Mouse (Mus musculus): ENCODE measurements at regions not wholly inside any gene's neighbourhood (a gene's known extent, or its start where the extent isn't known, plus 50 kb on each side); places are given as distances from the start of the nearest gene placed in this dataset.

GRCm38 (mm10) chr1:166811341-166812071 is 129.9 kb upstream of the Fmo9 start:
- DNase-seq = no peak

GRCm38 (mm10) chr1:166812072-166812461 is 130.4 kb upstream of the Fmo9 start:
- no peak for DNase-seq

- DNase-seq = no peak
These were observed 131.3 kb upstream of the Fmo9 start for GRCm38 (mm10) chr1:166812920-166813439.

GRCm38 (mm10) chr1:166817927-166818326 is 136.3 kb upstream of the Fmo9 start:
- DNase-seq = no peak

GRCm38 (mm10) chr1:166818682-166819081 is 137.0 kb upstream of the Fmo9 start:
- no peak for DNase-seq

GRCm38 (mm10) chr1:166819420-166819819 is 137.8 kb upstream of the Fmo9 start:
- DNase-seq = peak; percentile 9

GRCm38 (mm10) chr1:166820050-166820449 is 138.4 kb upstream of the Fmo9 start:
- no peak for DNase-seq

- no peak for DNase-seq
These were observed 139.5 kb upstream of the Fmo9 start for GRCm38 (mm10) chr1:166821146-166821545.

DNA sequence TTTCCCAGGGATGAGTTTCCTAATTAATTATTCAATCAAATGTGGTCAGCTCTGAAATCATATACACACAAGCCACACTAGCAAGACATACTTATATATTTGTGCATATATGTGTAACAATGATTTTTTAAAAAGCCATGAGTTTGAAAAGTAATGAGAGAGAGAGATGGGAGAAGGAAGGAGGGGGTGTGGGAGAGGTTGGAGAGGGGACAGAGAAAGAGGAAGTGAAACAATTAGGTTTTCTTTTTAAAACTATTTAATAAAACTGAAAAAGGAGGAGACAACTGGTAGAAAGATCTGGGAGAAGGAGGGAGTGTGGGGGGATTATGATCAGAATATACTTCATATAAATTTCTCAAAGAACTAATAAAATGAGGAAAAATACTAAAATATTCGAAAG is 155.7 kb upstream of the Fmo9 start:
- DNase-seq = no peak

GRCm38 (mm10) chr1:166839833-166840232 is 158.2 kb upstream of the Fmo9 start:
- DNase-seq = no peak

GRCm38 (mm10) chr1:166843397-166843877 is 157.8 kb upstream of the Fam78b start:
- DNase-seq = peak; percentile 11

GRCm38 (mm10) chr1:166846566-166846965 is 154.7 kb upstream of the Fam78b start:
- DNase-seq = no peak

DNA sequence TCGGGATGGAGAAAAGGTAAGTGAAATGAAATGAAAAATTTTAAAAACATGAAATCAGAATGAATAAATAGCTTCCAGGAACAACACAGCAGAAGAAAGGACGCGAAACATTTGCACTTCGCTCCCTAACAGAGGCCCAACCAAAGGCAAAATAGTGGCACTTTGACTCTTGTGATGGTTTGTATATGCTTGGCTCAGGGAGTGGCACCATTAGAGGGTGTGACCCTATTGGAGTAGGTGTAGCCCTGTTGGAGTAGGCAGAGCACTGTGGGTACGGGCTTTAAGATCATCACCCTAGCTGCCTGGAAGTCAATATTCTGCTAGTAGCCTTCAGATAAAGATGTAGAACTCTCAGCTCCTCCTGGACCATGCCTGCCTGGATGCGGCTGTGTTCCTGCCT is 154.0 kb upstream of the Fam78b start:
- DNase-seq = no peak

DNA sequence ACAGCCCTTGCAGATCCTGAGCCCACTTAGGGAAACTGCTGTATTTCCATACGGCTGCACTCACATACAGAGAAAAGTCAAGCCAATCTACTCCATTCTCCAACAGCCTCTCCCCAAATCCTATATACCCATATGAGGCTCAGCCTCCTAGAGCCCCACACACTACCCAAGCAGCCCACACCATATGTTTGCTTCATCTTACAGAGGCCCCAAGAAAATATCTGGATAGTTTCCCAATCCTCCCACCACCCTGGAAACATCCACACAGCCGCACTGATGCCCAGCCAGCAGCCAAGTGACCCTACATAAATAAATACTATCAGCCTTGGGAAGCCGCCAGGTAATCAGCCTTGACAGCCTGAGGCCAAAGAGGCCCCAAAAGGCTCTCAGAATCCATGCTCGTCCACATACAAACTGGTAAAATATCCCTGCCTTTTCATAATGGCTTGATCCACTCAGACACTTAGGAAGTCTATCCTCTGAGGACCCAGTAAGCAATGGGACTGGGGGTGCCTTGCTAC is 153.1 kb upstream of the Fam78b start:
- peak; percentile 3 for DNase-seq

- no peak for DNase-seq
These were observed 145.2 kb upstream of the Fam78b start for GRCm38 (mm10) chr1:166855988-166856387.

DNA sequence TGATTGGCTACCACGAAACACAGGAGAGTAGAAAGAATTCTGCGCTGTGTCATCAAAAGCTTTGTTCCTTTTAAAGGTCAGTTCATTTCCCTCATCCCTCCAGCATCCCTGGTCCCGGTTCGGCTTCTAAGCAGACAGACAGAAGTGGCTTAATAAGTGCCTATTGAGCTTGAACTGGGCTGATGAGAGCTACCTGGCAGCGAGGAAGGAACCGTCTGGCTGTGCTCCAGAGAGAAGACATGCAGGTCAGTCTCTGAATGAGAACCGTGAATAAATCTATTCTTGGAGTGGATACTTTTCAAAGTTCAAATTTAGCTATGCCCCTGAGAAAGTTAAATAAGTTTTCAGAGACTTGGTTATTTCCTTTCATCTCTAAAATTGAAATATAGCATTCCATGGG is 135.0 kb upstream of the Fam78b start:
- no peak for DNase-seq

DNA sequence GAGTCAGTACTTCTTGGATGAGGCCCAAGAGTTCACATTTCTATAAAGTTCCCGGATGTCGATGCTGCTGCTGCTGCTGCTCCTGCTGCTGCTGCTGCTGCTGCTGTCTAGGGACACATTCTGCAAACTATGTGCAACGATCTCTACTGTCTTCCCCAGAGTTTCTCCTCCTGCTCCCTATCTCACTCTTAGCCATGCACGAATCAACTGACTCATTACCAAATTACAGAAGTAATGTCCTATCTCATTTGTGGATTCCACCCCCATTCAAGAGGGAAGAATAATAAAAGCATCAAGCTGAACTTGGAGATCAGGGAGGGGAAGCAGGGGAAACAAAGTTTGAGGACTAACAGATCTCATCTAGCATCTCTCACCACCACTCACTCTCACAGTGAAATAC is 130.0 kb upstream of the Fam78b start:
- DNase-seq = no peak

GRCm38 (mm10) chr1:166876452-166876851 is 124.8 kb upstream of the Fam78b start:
- no peak for DNase-seq

DNA sequence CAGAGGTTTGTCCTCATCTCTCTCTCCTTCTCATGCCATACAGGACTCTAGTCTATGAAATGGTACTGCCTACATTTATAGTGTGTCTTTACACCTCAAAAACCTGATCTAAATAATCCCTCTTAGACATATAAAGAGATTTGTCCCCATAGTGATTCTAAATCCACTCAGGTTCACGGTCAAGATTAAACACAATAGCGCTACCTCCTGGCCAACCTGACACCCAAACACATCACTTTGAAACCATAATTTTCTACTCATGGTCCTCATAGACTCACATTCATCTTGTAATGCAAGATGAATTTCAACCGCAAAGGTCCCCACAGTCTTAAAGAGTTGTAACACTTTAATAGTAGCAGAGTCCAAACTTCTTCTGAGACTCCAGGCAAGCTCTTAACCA is 118.0 kb upstream of the Fam78b start:
- no peak for DNase-seq

DNA sequence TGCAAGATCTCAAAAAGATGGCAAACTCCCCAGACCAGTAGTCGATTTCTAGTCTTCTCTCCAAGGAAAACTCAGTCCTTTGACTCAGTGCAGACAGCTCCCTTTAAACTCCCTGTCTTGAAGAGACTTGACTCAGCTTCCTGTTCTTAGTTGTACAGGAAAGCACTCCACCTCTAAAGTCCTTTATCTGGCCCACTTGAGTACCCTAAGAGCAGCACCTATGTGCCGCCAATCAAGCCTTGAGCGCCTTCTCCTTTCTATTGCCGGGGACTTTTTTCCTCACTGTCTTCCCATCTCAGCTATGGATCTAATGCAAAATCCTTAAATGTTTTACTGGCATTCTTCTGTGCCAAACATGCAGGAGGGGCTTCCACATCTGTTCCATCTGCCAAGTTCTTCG is 105.3 kb upstream of the Fam78b start:
- DNase-seq = no peak

- no peak for DNase-seq
These were observed 102.5 kb upstream of the Fam78b start for GRCm38 (mm10) chr1:166898741-166899140.

DNA sequence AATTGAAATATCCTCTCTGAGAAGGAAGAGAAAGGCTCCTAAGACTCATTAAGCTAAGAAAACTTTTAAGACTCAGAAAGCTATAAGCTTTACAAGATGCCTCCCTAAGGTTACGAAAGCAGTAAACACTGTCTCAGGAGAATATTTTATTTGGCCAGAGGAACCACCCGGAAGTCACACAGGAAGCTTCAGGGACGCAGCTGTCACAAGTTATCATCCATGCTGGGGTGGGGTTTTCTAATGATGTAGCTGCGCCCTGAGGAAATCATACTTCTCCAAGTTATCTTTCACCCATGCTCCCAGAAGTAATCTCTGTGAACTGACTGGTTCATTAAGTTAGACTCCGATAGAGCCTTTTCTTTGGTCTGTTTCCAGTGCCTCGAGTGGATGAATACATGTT is 102.0 kb upstream of the Fam78b start:
- no peak for DNase-seq

GRCm38 (mm10) chr1:166900028-166900427 is 101.2 kb upstream of the Fam78b start:
- no peak for DNase-seq

DNA sequence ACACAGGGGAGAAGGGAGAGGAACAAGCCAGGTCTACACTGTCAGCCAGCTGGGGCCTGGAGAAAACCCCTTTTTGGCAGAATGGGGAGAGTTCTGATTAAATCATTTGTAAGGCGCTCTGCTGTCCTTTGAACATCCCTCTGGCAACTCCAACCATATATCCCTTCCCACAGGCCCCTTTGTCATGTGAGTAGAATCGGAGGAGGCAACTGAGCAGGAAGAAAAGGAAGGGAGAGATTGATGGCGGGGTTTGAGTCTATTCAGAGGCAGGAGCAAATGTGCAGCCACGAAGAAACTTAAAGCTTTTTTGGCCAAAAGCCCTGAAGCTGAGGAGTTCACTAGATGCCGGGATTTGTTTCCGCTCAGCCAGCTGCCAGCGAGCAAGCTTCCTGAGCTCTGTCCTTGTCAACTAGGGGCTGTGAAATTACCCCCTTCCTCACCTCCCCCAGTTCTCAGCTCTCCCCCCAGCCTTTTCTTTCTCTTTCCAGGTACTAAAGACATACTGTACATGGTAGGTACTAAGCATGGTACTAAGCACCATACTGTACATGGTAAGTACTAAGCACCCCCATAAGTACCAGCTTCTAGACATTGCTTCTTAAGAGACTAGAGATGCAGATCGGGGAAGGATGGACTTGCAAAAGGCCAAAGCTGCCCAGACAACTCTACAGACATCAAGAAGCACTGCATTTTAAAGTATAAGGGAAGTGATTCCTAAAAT is 100.6 kb upstream of the Fam78b start:
- peak; percentile 7 for DNase-seq

Data from lung, postnatal 10 days (tissue).